ENCODE assay signal across 13 mouse cellular contexts in the genomic region with DNA sequence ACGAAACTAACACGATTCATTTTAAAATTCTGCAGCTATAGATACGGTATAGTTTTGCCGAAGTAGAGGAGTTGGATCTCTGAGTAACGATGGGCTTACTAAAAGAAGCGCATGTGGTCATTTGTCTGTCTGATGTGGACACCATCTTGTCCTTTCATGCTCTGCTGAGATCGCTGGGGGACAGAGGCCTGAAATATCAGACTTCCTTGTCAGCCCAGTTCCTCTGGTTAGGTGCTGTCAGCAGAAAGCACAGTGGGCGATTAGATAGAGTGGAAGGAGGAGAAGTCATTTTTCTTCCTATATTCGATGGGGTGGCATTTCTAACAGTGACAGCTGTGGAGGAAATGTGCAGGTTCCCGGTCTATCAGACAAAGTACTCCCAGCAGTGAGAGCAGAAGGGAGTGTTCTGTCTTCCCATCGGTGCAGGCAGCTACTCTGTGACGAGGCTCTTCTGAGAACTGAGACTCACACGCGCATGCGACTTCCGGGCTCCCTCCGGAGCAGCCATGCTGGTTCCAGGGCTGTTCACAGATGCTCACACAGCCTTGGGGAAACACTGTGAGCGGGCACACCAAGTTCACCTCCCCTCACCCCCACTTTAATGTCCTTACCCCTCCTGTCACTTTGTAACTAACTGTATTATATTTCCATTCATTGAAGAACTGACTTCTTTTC.
DNase-seq lines count a peak whose midpoint lies in the region; ATAC-seq and TF ChIP-seq lines count a peak whose summit lies in the region.
"Had no signal": no experiment of that assay in that cellular context is flagged by ENCODE, and none has a peak within 500 bp of the region (broad histone marks: within the 10 kb centered on the region; RNA-seq: fewer than 3 reads in every experiment).

No protein-coding gene starts in this region.

- WGBS in embryonic facial prominence, embryonic 11.5 days: 72% methylated on average over 18 of the region's 18 CpGs
- WGBS in hindbrain, postnatal 0 days: 56% methylated on average over 18 of the region's 18 CpGs
- WGBS in midbrain, embryonic 16.5 days: 63% methylated on average over 18 of the region's 18 CpGs
- 69% methylated on average over 18 of the region's 18 CpGs for WGBS in kidney, embryonic 15.5 days

- H3K27ac ChIP-seq in embryonic facial prominence, embryonic 11.5 days (replicated peaks; ENCODE audit: low read depth, low read length): no peak overlapping the region
- 0 out of 2 replicates have a peak overlapping the region, but pooled peaks have one; percentile 36 for H3K27ac ChIP-seq in hindbrain, postnatal 0 days
- no peak overlapping the region for H3K27ac ChIP-seq in midbrain, embryonic 16.5 days (ENCODE audit: low read length)
- H3K27ac ChIP-seq in kidney, embryonic 15.5 days: no peak overlapping the region
- H3K27ac ChIP-seq: heart, embryonic 13.5 days; limb, embryonic 13.5 days had no signal

- no peaks in the 10 kb centered on the region for H3K4me1 ChIP-seq in embryonic facial prominence, embryonic 11.5 days (ENCODE audit: control insufficient read depth, insufficient read depth, low read length)
- no peaks in the 10 kb centered on the region for H3K4me1 ChIP-seq in hindbrain, postnatal 0 days (ENCODE audit: insufficient read depth, low read length)
- peaks cover 2% of the 10 kb centered on the region; the same call in 1 of the 2 replicates for H3K4me1 ChIP-seq in midbrain, embryonic 16.5 days (ENCODE audit: control insufficient read depth, insufficient read depth, low read length)
- no peaks in the 10 kb centered on the region for H3K4me1 ChIP-seq in kidney, embryonic 15.5 days
- H3K4me1 ChIP-seq: heart, embryonic 13.5 days had no signal

- no peaks in the 10 kb centered on the region for H3K27me3 ChIP-seq in embryonic facial prominence, embryonic 11.5 days (ENCODE audit: control insufficient read depth, insufficient read depth, low read length)
- H3K27me3 ChIP-seq in hindbrain, postnatal 0 days (ENCODE audit: insufficient read depth, low read length): no peaks in the 10 kb centered on the region
- no peaks in the 10 kb centered on the region for H3K27me3 ChIP-seq in midbrain, embryonic 16.5 days (ENCODE audit: control insufficient read depth, insufficient read depth, low read depth, low read length)
- H3K27me3 ChIP-seq in kidney, embryonic 15.5 days: no peaks in the 10 kb centered on the region
- H3K27me3 ChIP-seq: heart, embryonic 13.5 days; limb, embryonic 13.5 days had no signal

- no peak for TF ChIP-seq CTCF in hindbrain, postnatal 0 days (IDR thresholded peaks at IDR 0.05; ENCODE audit: low read depth)

- 0 out of 2 replicates have a peak, but pooled peaks have one; percentile 81 for ATAC-seq in embryonic facial prominence, embryonic 11.5 days (replicated peaks; ENCODE audit: insufficient number of reproducible peaks, low FRiP score, low TSS enrichment, low read depth)
- ATAC-seq in hindbrain, postnatal 0 days: peak; percentile 89
- peak; percentile 72 for ATAC-seq in midbrain, embryonic 16.5 days
- ATAC-seq in kidney, embryonic 15.5 days (replicated peaks; ENCODE audit: low FRiP score): no peak

- H3K36me3 ChIP-seq in embryonic facial prominence, embryonic 11.5 days (replicated peaks; ENCODE audit: control insufficient read depth, insufficient read depth, low read depth, low read length): no peaks in the 10 kb centered on the region
- H3K36me3 ChIP-seq in hindbrain, postnatal 0 days (ENCODE audit: insufficient read depth, low read length): no peaks in the 10 kb centered on the region
- no peaks in the 10 kb centered on the region for H3K36me3 ChIP-seq in midbrain, embryonic 16.5 days (ENCODE audit: control insufficient read depth, insufficient read depth, low read length)
- no peaks in the 10 kb centered on the region for H3K36me3 ChIP-seq in kidney, embryonic 15.5 days
- H3K36me3 ChIP-seq: heart, embryonic 13.5 days; limb, embryonic 13.5 days had no signal

- H3K9me3 ChIP-seq in embryonic facial prominence, embryonic 11.5 days (replicated peaks; ENCODE audit: control insufficient read depth, low read length): no peaks in the 10 kb centered on the region
- H3K9me3 ChIP-seq in hindbrain, postnatal 0 days (ENCODE audit: low read length): no peaks in the 10 kb centered on the region
- H3K9me3 ChIP-seq in midbrain, embryonic 16.5 days (replicated peaks; ENCODE audit: control insufficient read depth, low read length, poor library complexity, severe bottlenecking): no peaks in the 10 kb centered on the region
- H3K9me3 ChIP-seq in kidney, embryonic 15.5 days (replicated peaks): no peaks in the 10 kb centered on the region
- H3K9me3 ChIP-seq: heart, embryonic 13.5 days; limb, embryonic 13.5 days had no signal

- DNase-seq in ES-CJ7 (ENCODE audit: low read depth, low spot score): peak; percentile 2
- DNase-seq in embryonic facial prominence, embryonic 11.5 days (ENCODE audit: low spot score): no peak
- peak; percentile 53 for DNase-seq in hindbrain, postnatal 0 days (ENCODE audit: low spot score)
- no peak for DNase-seq in heart, adult 11 months
- DNase-seq in Muller cell, postnatal 12 days (ENCODE audit: inconsistent ontology term): no peak
- DNase-seq in spleen, postnatal 4 days (ENCODE audit: low spot score in 2 of 2): no peak
- DNase-seq: kidney, adult 18-20 months; thymus, adult 2 months had no signal

- H3K9ac ChIP-seq in embryonic facial prominence, embryonic 11.5 days (replicated peaks; ENCODE audit: low read length): no peak overlapping the region
- H3K9ac ChIP-seq in hindbrain, postnatal 0 days (replicated peaks; ENCODE audit: low read length): no peak overlapping the region
- H3K9ac ChIP-seq in midbrain, embryonic 16.5 days (ENCODE audit: low read depth, low read length): no peak overlapping the region
- no peak overlapping the region for H3K9ac ChIP-seq in kidney, embryonic 15.5 days
- H3K9ac ChIP-seq: heart, embryonic 13.5 days; limb, embryonic 13.5 days had no signal

- no peak overlapping the region for H3K4me3 ChIP-seq in embryonic facial prominence, embryonic 11.5 days (ENCODE audit: low read depth, low read length)
- no peak overlapping the region for H3K4me3 ChIP-seq in hindbrain, postnatal 0 days (ENCODE audit: low read length)
- H3K4me3 ChIP-seq in midbrain, embryonic 16.5 days (ENCODE audit: low read depth, low read length): no peak overlapping the region
- no peak overlapping the region for H3K4me3 ChIP-seq in kidney, embryonic 15.5 days (replicated peaks)
- H3K4me3 ChIP-seq: erythroblast, embryonic 14.5 days; heart, embryonic 13.5 days; limb, embryonic 13.5 days had no signal

- no peak overlapping the region for H3K4me2 ChIP-seq in embryonic facial prominence, embryonic 11.5 days (ENCODE audit: low read depth, low read length)
- H3K4me2 ChIP-seq in hindbrain, postnatal 0 days (ENCODE audit: low read depth, low read length): 0 out of 2 replicates have a peak overlapping the region, but pooled peaks have one; percentile 1
- 0 out of 2 replicates have a peak overlapping the region, but pooled peaks have one; percentile 18 for H3K4me2 ChIP-seq in midbrain, embryonic 16.5 days (ENCODE audit: low read length)
- no peak overlapping the region for H3K4me2 ChIP-seq in kidney, embryonic 15.5 days
- H3K4me2 ChIP-seq: heart, embryonic 13.5 days; limb, embryonic 13.5 days had no signal

Comparison
In these comparisons a context has a peak if more than half of its experiments do, and no peak if none do; other contexts are left out.
1. DNase-seq: peak in ES-CJ7 (single experiment) and hindbrain, postnatal 0 days (single experiment); none in embryonic facial prominence, embryonic 11.5 days (single experiment), heart, adult 11 months (single experiment), Muller cell, postnatal 12 days (single experiment) and spleen, postnatal 4 days (0 of 2).
2. H3K4me2 ChIP-seq: peak in hindbrain, postnatal 0 days (single experiment) and midbrain, embryonic 16.5 days (single experiment); none in embryonic facial prominence, embryonic 11.5 days (single experiment) and kidney, embryonic 15.5 days (single experiment).